Mouse (Mus musculus) cerebellum, postnatal 10 days (tissue): ENCODE measurements around the gene Dusp6.

Experiments used
- DNase-seq, 2 experiments: peaks; one replicate each; pipeline ENCODE4 v3.0.0; 2021; ENCODE audit warnings: mixed read lengths in 2 of 2

Gene Dusp6

GRCm38 (mm10) chr10:99246797-99247508, 16.1 kb upstream of the Dusp6 start:
- DNase-seq, result no peak

- no peak for DNase-seq
Observed at GRCm38 (mm10) chr10:99250874-99251281, 12.2 kb upstream of the Dusp6 start.

- DNase-seq, result no peak
Observed at GRCm38 (mm10) chr10:99253412-99253811, 9.6 kb upstream of the Dusp6 start.

GRCm38 (mm10) chr10:99255830-99256570, 7.0 kb upstream of the Dusp6 start:
- DNase-seq, result peak in 1 of 2 experiments; percentile 7

GRCm38 (mm10) chr10:99257531-99257930, 5.5 kb upstream of the Dusp6 start:
- DNase-seq, result no peak

GRCm38 (mm10) chr10:99259840-99260239, 3.2 kb upstream of the Dusp6 start:
- DNase-seq, result peak in 1 of 2 experiments; percentile 7

GRCm38 (mm10) chr10:99261151-99261635, 1.8 kb upstream of the Dusp6 start:
- peak; percentile 96 to 97 for DNase-seq

- DNase-seq, result peak; percentile 85 to 87
Observed at GRCm38 (mm10) chr10:99261636-99262318, 1.3 kb upstream of the Dusp6 start.

GRCm38 (mm10) chr10:99262319-99262866, 638 bp upstream of the Dusp6 start:
- DNase-seq, result peak; percentile 58 to 61

GRCm38 (mm10) chr10:99263419-99264221, 589 bp downstream of the Dusp6 start:
- peak; percentile 78 to 80 for DNase-seq

GRCm38 (mm10) chr10:99264301-99265010, 1.4 kb downstream of the Dusp6 start:
- peak; percentile 48 to 59 for DNase-seq

GRCm38 (mm10) chr10:99265011-99265694, 2.1 kb downstream of the Dusp6 start:
- peak; percentile 15 to 37 for DNase-seq

GRCm38 (mm10) chr10:99266025-99266424, 3.0 kb downstream of the Dusp6 start:
- DNase-seq, result peak; percentile 25 to 33

GRCm38 (mm10) chr10:99267621-99268020, 4.6 kb downstream of the Dusp6 start:
- no peak for DNase-seq

GRCm38 (mm10) chr10:99268421-99269300, 5.6 kb downstream of the Dusp6 start:
- peak; percentile 32 to 45 for DNase-seq

- DNase-seq, result peak; percentile 22 to 23
Observed at GRCm38 (mm10) chr10:99269301-99269701, 6.3 kb downstream of the Dusp6 start.

GRCm38 (mm10) chr10:99269704-99270103, 6.7 kb downstream of the Dusp6 start:
- DNase-seq, result no peak

- DNase-seq, result peak; percentile 14 to 21
Observed at GRCm38 (mm10) chr10:99270406-99270805, 7.4 kb downstream of the Dusp6 start.

- no peak for DNase-seq
Observed at GRCm38 (mm10) chr10:99271016-99271415, 8.0 kb downstream of the Dusp6 start.

- no peak for DNase-seq
Observed at GRCm38 (mm10) chr10:99273006-99273405, 10.0 kb downstream of the Dusp6 start.
